Mouse (Mus musculus) E14TG2a.4 (cell line): ENCODE data around the gene Hsf4.

ENCODE experiments used
- H3K27me3 ChIP-seq: 2 replicates; pipeline ENCODE4 v1.6.1; 2014; ENCODE audit warnings: low read length, control low read depth; ENCODE audit not compliant: insufficient read depth
- H3K36me3 ChIP-seq: 2 replicates; pipeline ENCODE4 v1.6.1; 2014; ENCODE audit warnings: low read length, control low read depth; ENCODE audit not compliant: insufficient read depth
- H3K4me1 ChIP-seq: replicated peaks from 2 replicates; pipeline ENCODE4 v1.6.1; 2014; ENCODE audit warnings: low read depth, low read length, control low read depth
- H3K4me3 ChIP-seq: replicated peaks from 2 replicates; pipeline ENCODE4 v1.5.1; 2014; ENCODE audit warnings: mild to moderate bottlenecking, low read length
- H3K9me3 ChIP-seq: 2 replicates; pipeline ENCODE4 v1.6.1; 2014; ENCODE audit warnings: low read length, control low read depth
- CTCF ChIP-seq: conservative IDR thresholded peaks from 2 replicates; pipeline ENCODE4 v1.5.1; 2014; ENCODE audit warnings: low read length
- NANOG ChIP-seq: IDR thresholded peaks from 2 replicates; pipeline ENCODE4 v1.6.1; 2014; ENCODE audit warnings: borderline replicate concordance, low read length, mixed read lengths
- POU5F1 ChIP-seq: IDR thresholded peaks from 2 replicates; pipeline ENCODE4 v1.6.1; 2014; ENCODE audit warnings: low read length, borderline replicate concordance

The Hsf4 gene

DNA sequence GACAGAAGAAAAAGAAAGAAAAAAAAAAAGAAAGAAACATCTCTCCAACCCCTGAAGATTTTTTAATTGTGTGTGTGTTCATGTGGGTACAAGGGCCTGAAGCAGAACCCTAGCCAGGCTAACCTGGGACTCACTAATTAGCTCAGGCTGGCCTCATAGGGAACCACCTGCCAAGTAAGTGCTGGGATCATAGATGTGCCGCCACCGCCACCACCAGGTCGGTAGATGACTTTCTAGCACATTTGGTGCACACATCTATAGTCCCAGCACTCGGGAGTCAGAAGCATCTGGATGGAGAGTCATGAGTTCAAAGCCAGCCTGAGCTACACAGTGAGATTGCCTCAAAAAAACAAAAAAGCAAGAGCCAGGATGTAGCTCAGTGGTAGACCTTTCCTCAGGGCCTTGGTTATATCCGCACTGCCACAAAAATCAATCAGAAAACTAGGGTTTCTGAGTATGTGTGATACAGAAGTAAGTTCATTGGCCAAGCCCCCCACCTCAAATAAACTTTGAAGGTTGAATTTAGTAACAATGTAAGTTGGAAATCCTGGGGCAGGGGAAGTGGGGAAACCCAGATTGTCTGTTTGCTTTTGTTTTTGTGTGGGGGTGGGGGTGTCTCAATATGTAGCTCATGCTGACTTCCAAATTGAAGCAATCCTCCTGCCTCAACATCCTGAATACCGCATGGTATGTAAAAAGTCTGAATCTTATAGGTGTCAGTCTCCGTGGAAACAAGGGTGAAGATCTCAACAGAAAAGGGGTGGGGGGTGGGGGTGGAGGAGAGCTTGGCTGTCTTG lies 12.1 kb upstream of the Hsf4 start:
- TF ChIP-seq NANOG = no peak
- TF ChIP-seq POU5F1 = no peak
- TF ChIP-seq CTCF = no peak
- H3K27me3 ChIP-seq = peaks cover 71% of the 10 kb centered on the region
- 0 out of 2 replicates have a peak, but pooled peaks cover 3% of the 10 kb centered on the region for H3K9me3 ChIP-seq
- peaks cover 77% of the 10 kb centered on the region for H3K4me1 ChIP-seq
- peaks cover 10% of the 10 kb centered on the region for H3K36me3 ChIP-seq
- H3K4me3 ChIP-seq = no peak overlapping the region

DNA sequence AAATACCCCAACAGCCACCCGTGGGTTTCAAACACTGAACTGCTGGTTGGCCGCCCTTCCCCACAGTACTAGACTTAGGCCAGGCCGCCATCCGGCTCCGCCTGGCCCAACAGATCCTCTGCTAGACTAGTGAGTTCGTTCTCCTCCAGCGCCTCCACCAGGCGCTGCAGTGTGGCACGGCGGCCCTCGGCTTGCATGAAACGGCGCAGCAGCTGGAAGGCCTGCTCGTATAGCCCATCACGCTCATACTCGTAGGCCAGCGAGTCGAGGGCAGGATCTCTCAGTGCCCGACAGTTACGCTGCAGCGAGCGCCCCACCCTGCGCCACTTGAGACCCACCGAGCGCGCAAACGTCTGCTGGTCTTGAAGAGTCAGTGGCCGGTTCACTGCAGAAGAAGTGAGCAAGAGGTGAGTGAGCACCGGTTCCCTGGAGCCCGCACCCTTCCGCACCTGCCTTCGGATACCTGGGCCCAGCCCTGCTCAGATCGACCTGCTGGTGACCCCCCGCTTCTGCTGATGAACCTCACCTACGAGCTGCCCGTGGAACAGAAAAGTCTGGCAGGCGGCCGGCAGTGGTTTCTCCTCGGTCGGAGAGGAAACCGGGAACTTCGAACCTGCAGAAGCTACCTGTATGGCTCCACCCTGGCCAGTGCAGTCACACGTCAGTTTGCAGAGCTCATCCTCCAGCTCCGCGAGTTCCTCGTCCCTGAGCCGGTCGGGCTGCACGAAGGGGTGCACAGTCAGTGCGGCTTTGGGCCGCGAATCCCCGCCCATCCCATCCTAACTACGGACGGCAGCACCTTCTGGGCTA lies 10.5 kb upstream of the Hsf4 start:
- Histone ChIP-seq H3K27me3 (peaks cover 86% of the 10 kb centered on the region), H3K4me3 (peak overlapping the region; percentile 78), H3K36me3 (no peaks in the 10 kb centered on the region), H3K9me3 (0 out of 2 replicates have a peak, but pooled peaks cover 3% of the 10 kb centered on the region), H3K4me1 (peaks cover 76% of the 10 kb centered on the region)
- TF ChIP-seq POU5F1 = no peak

DNA sequence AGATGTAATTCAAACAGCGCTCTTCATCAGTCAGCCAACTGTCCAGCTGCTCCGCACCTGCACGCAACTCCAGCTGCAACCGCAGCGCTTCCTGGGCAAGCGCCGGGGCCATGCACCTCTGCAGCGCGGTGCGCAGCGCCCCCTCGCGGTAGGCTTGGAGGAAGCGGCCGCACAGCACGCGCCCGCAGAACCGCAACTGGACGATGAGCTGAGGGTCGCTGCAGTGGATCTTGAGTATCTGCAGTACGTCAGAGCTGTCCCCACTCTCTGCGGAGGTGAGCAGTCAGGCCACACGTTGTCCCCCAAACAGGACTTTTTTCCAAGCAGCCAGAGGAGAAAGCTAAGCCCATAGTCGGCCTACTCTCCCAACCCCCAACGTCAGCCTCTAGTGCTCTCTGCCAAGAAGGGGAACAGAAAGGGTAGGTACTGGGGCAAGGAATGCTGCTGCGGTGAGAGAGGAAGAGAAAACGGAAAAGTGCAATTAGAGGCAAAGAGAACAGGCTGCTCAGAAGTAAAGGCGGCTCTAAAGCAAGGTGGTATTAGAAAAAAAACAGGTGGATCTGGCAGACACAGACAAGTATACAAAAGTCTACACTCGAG lies 9.8 kb upstream of the Hsf4 start:
- Histone ChIP-seq H3K9me3 (0 out of 2 replicates have a peak, but pooled peaks cover 3% of the 10 kb centered on the region), H3K4me1 (peaks cover 77% of the 10 kb centered on the region), H3K27me3 (peaks cover 90% of the 10 kb centered on the region), H3K36me3 (no peaks in the 10 kb centered on the region), H3K4me3 (peak overlapping the region; percentile 78)
- peak; percentile 1; the same call in 1 of the 2 replicates for TF ChIP-seq CTCF
- no peak for TF ChIP-seq POU5F1

DNA sequence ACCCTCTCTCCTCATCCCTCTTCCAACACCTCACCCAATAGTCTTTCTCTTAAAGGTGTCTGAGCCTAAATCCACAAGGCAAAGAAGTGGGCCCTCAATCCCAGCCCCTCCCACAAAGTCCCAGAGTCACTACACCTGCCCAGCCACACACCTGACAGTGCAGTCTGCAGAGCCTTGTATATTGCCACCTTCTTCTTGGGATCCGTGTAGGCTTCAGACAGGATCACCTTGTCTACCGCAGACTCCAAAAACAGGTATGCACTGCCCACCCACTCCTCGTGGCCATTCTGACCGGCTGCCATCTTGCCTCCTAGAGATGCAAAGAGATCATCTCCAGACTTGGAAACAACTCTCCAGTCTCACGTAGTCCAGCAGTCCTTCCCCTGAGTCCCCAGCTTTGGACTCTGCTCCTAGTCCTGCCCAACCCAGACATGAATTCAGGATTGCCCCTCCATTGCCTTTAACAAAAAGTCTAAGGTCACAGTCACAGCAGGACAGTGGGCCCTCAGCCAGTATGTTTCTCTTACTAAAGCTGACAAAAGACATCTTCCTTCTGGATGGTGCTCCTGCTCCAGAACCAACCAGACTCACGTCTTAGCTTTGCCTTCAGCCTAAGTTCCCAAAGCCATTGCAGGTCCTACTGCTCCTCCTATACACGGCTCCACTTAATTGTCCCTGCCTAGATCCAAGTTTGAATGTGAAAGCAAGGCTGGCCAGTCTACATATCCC lies 9.1 kb upstream of the Hsf4 start:
- Histone ChIP-seq H3K36me3 (no peaks in the 10 kb centered on the region), H3K9me3 (0 out of 2 replicates have a peak, but pooled peaks cover 3% of the 10 kb centered on the region), H3K4me1 (peaks cover 77% of the 10 kb centered on the region), H3K27me3 (peaks cover 90% of the 10 kb centered on the region), H3K4me3 (peak overlapping the region; percentile 78; the same call in 1 of the 2 replicates)
- TF ChIP-seq NANOG = no peak
- TF ChIP-seq CTCF = 0 out of 2 replicates have a peak, but pooled peaks have one; percentile 1
- TF ChIP-seq POU5F1 = no peak

DNA sequence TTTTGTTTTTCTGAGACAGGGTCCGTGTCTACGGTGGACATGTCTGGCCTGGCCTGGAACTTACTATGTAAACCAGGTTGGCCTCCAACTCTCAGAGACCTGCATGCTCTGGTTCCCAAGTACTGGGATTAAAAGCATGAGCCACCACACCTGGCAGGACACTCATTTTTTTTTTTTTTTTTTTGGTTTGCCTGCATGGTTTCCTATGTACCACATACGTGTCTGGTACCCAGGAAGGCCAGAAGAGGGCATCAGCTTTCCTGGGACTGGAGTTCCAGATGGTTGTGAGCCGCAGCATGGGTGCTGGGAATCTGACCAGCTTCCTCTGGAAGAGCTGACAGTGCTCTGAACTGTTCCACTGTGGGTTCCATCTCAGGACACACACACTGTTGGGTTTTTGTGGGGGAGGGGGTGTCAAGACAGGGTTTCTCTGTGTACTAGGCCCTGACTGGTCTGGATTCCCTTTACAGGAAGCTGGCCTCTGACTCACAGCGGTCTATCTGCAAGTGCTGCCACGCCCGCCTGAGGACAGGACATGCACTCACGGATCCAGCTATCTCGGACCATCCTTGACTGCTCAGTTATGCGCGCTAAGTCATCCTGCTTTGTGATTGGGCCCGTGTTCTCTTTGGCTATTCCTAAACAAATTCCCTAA lies 8.1 kb upstream of the Hsf4 start:
- TF ChIP-seq CTCF = no peak
- TF ChIP-seq NANOG = no peak
- TF ChIP-seq POU5F1 = no peak
- H3K4me3 ChIP-seq = no peak overlapping the region
- H3K4me1 ChIP-seq = peaks cover 75% of the 10 kb centered on the region
- no peaks in the 10 kb centered on the region for H3K36me3 ChIP-seq
- H3K27me3 ChIP-seq = peaks cover 89% of the 10 kb centered on the region
- H3K9me3 ChIP-seq = 0 out of 2 replicates have a peak, but pooled peaks cover 3% of the 10 kb centered on the region

DNA sequence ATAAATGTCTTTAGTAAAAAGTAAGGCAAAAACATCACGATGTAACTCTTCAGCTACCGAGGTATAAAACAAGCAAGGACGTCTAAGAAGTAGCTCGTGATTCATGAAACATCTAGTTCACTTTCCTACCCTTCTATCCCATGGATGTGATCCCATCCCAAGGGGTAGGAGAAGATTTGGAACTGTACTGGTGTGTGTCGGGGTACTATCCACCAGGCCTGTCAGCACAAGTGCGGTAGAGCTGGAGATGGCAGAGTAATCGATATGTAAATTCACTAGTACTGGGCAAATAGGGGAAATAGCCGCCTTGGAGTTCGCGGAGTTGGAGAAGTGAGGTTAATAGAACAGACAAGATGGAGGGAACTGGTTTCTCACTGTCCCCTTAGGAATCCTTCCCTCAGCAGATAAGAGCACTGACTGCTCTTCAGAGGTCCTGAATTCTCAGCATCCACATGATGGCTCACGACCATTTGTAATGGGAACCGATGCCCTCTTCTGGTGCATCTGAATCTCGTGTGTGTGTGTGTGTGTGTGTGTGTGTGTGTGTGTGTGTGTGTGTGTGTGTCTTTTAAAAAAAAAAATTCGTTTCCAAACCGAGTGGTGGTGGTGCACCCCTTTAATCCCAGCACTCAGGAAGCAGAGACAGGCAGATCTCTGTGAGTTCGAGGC lies 6.2 kb upstream of the Hsf4 start:
- peaks cover 82% of the 10 kb centered on the region for H3K4me1 ChIP-seq
- peak overlapping the region; percentile 81 for H3K4me3 ChIP-seq
- TF ChIP-seq NANOG (no peak), CTCF (no peak), POU5F1 (no peak)
- no peaks in the 10 kb centered on the region for H3K36me3 ChIP-seq
- H3K27me3 ChIP-seq = peaks cover 92% of the 10 kb centered on the region
- 0 out of 2 replicates have a peak, but pooled peaks cover 3% of the 10 kb centered on the region for H3K9me3 ChIP-seq
